Mouse (Mus musculus): ENCODE data around the gene Ptprm. TPM values are rescaled to one million over a fixed set of nuclear protein-coding genes. Genes with fewer than 3 reads are reported as not detected.

Ptprm gene
- polyA plus RNA-seq, 1 experiment = 4.4 TPM

GRCm38 (mm10) chr17:67120863-67121262, 233.4 kb downstream of the Ptprm start:
- no peaks in the 10 kb centered on the region for H3K27me3 ChIP-seq (ENCODE audit: control insufficient read depth, insufficient read depth, low read length)
- no peak for TF ChIP-seq CTCF (IDR thresholded peaks at IDR 0.05; ENCODE audit: borderline replicate concordance, control insufficient read depth, extremely low read depth, insufficient read depth, low read length, poor library complexity)
- no peak for TF ChIP-seq POLR2A (IDR thresholded peaks at IDR 0.05; ENCODE audit: control insufficient read depth, extremely low read depth, insufficient read depth, low read length, poor library complexity)
- no peaks in the 10 kb centered on the region for H3K36me3 ChIP-seq (ENCODE audit: control insufficient read depth, insufficient read depth, low read length)
- no peak overlapping the region for H3K27ac ChIP-seq (ENCODE audit: control insufficient read depth, insufficient read depth, low read length)
- no peak overlapping the region for H3K4me3 ChIP-seq (ENCODE audit: control insufficient read depth, insufficient read depth, low read length)
- no peaks in the 10 kb centered on the region for H3K4me1 ChIP-seq (replicated peaks; ENCODE audit: control insufficient read depth, insufficient read depth, low read length)
- WGBS = 94% methylated on average over 5 of the region's 5 CpGs
- DNase-seq = no peak

GRCm38 (mm10) chr17:67118676-67119340, 235.4 kb downstream of the Ptprm start:
- Histone ChIP-seq H3K4me1 (replicated peaks; ENCODE audit: control insufficient read depth, insufficient read depth, low read length) (no peaks in the 10 kb centered on the region), H3K4me3 (ENCODE audit: control insufficient read depth, insufficient read depth, low read length) (no peak overlapping the region), H3K27me3 (ENCODE audit: control insufficient read depth, insufficient read depth, low read length) (no peaks in the 10 kb centered on the region), H3K27ac (ENCODE audit: control insufficient read depth, insufficient read depth, low read length) (no peak overlapping the region), H3K36me3 (ENCODE audit: control insufficient read depth, insufficient read depth, low read length) (no peaks in the 10 kb centered on the region)
- WGBS = 74% methylated on average over 7 of the region's 7 CpGs
- TF ChIP-seq CTCF (IDR thresholded peaks at IDR 0.05; ENCODE audit: borderline replicate concordance, control insufficient read depth, extremely low read depth, insufficient read depth, low read length, poor library complexity) (no peak), POLR2A (IDR thresholded peaks at IDR 0.05; ENCODE audit: control insufficient read depth, extremely low read depth, insufficient read depth, low read length, poor library complexity) (no peak)
- DNase-seq = no peak

GRCm38 (mm10) chr17:67114842-67115241, 239.4 kb downstream of the Ptprm start:
- Histone ChIP-seq H3K27ac (ENCODE audit: control insufficient read depth, insufficient read depth, low read length) (no peak overlapping the region), H3K36me3 (ENCODE audit: control insufficient read depth, insufficient read depth, low read length) (no peaks in the 10 kb centered on the region), H3K27me3 (ENCODE audit: control insufficient read depth, insufficient read depth, low read length) (no peaks in the 10 kb centered on the region), H3K4me1 (replicated peaks; ENCODE audit: control insufficient read depth, insufficient read depth, low read length) (no peaks in the 10 kb centered on the region; the same call in 1 of the 2 replicates), H3K4me3 (ENCODE audit: control insufficient read depth, insufficient read depth, low read length) (no peak overlapping the region)
- no peak for TF ChIP-seq POLR2A (IDR thresholded peaks at IDR 0.05; ENCODE audit: control insufficient read depth, extremely low read depth, insufficient read depth, low read length, poor library complexity)
- TF ChIP-seq CTCF (IDR thresholded peaks at IDR 0.05; ENCODE audit: borderline replicate concordance, control insufficient read depth, extremely low read depth, insufficient read depth, low read length, poor library complexity) = no peak
- WGBS = 94% methylated on average over 2 of the region's 2 CpGs
- no peak for DNase-seq

- TF ChIP-seq CTCF (IDR thresholded peaks at IDR 0.05; ENCODE audit: borderline replicate concordance, control insufficient read depth, extremely low read depth, insufficient read depth, low read length, poor library complexity) = no peak
- Histone ChIP-seq H3K4me1 (replicated peaks; ENCODE audit: control insufficient read depth, insufficient read depth, low read length) (no peaks in the 10 kb centered on the region; the same call in 1 of the 2 replicates), H3K36me3 (ENCODE audit: control insufficient read depth, insufficient read depth, low read length) (no peaks in the 10 kb centered on the region), H3K27ac (ENCODE audit: control insufficient read depth, insufficient read depth, low read length) (no peak overlapping the region), H3K27me3 (ENCODE audit: control insufficient read depth, insufficient read depth, low read length) (no peaks in the 10 kb centered on the region), H3K4me3 (ENCODE audit: control insufficient read depth, insufficient read depth, low read length) (no peak overlapping the region)
- WGBS = 1% methylated on average over 3 of the region's 3 CpGs
- no peak for DNase-seq
Observed at GRCm38 (mm10) chr17:67112679-67113078, 241.6 kb downstream of the Ptprm start.

- no peaks in the 10 kb centered on the region for H3K27me3 ChIP-seq (ENCODE audit: control insufficient read depth, insufficient read depth, low read length)
- no peak overlapping the region for H3K4me3 ChIP-seq (ENCODE audit: control insufficient read depth, insufficient read depth, low read length)
- 91% methylated on average over 2 of the region's 2 CpGs for WGBS
- TF ChIP-seq POLR2A (IDR thresholded peaks at IDR 0.05; ENCODE audit: control insufficient read depth, extremely low read depth, insufficient read depth, low read length, poor library complexity) (no peak), CTCF (IDR thresholded peaks at IDR 0.05; ENCODE audit: borderline replicate concordance, control insufficient read depth, extremely low read depth, insufficient read depth, low read length, poor library complexity) (no peak)
- no peak overlapping the region for H3K27ac ChIP-seq (ENCODE audit: control insufficient read depth, insufficient read depth, low read length)
- no peaks in the 10 kb centered on the region for H3K36me3 ChIP-seq (ENCODE audit: control insufficient read depth, insufficient read depth, low read length)
- DNase-seq = no peak
- no peaks in the 10 kb centered on the region for H3K4me1 ChIP-seq (replicated peaks; ENCODE audit: control insufficient read depth, insufficient read depth, low read length)
Observed at GRCm38 (mm10) chr17:67106176-67106575, 248.1 kb downstream of the Ptprm start.

- Histone ChIP-seq H3K27ac (ENCODE audit: control insufficient read depth, insufficient read depth, low read length) (no peak overlapping the region), H3K36me3 (ENCODE audit: control insufficient read depth, insufficient read depth, low read length) (no peaks in the 10 kb centered on the region), H3K4me1 (replicated peaks; ENCODE audit: control insufficient read depth, insufficient read depth, low read length) (no peaks in the 10 kb centered on the region), H3K4me3 (ENCODE audit: control insufficient read depth, insufficient read depth, low read length) (no peak overlapping the region), H3K27me3 (ENCODE audit: control insufficient read depth, insufficient read depth, low read length) (no peaks in the 10 kb centered on the region)
- no peak for DNase-seq
- WGBS = 68% methylated on average over 6 of the region's 6 CpGs
- TF ChIP-seq CTCF (IDR thresholded peaks at IDR 0.05; ENCODE audit: borderline replicate concordance, control insufficient read depth, extremely low read depth, insufficient read depth, low read length, poor library complexity) (no peak), POLR2A (IDR thresholded peaks at IDR 0.05; ENCODE audit: control insufficient read depth, extremely low read depth, insufficient read depth, low read length, poor library complexity) (no peak)
Observed at GRCm38 (mm10) chr17:67102051-67102450, 252.2 kb downstream of the Ptprm start.

- 95% methylated on average over 5 of the region's 5 CpGs for WGBS
- H3K4me1 ChIP-seq (replicated peaks; ENCODE audit: control insufficient read depth, insufficient read depth, low read length) = no peaks in the 10 kb centered on the region
- no peak for TF ChIP-seq POLR2A (IDR thresholded peaks at IDR 0.05; ENCODE audit: control insufficient read depth, extremely low read depth, insufficient read depth, low read length, poor library complexity)
- no peak for TF ChIP-seq CTCF (IDR thresholded peaks at IDR 0.05; ENCODE audit: borderline replicate concordance, control insufficient read depth, extremely low read depth, insufficient read depth, low read length, poor library complexity)
- no peaks in the 10 kb centered on the region for H3K27me3 ChIP-seq (ENCODE audit: control insufficient read depth, insufficient read depth, low read length)
- no peaks in the 10 kb centered on the region for H3K36me3 ChIP-seq (ENCODE audit: control insufficient read depth, insufficient read depth, low read length)
- no peak overlapping the region for H3K4me3 ChIP-seq (ENCODE audit: control insufficient read depth, insufficient read depth, low read length)
- H3K27ac ChIP-seq (ENCODE audit: control insufficient read depth, insufficient read depth, low read length) = no peak overlapping the region
- DNase-seq = no peak
Observed at GRCm38 (mm10) chr17:67090997-67091396, 263.3 kb downstream of the Ptprm start.

All from thymus, adult 2 months (tissue).